ENCODE assay signal across 28 mouse cellular contexts in the genomic region with DNA sequence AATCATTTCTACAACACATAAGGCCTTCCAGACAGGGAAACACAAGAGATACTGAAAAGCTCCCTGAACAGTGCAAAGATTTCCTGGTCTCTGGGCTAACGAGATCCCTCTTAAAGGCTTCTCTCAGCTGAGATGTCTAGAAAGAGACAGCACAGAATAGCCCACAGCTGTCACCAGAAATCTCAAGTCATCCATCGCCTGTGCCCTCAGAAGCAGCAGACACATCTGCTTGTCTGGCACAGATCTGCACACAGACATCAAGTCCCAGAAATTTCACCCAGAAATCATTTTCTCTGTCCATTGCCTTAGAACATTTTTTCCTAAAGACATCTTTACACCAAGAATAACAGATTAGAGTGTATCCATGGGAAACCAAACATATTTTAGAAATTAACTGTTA.
DNase-seq lines count a peak whose midpoint lies in the region; ATAC-seq and TF ChIP-seq lines count a peak whose summit lies in the region.
"Had no signal": no experiment of that assay in that cellular context is flagged by ENCODE, and none has a peak within 500 bp of the region (broad histone marks: within the 10 kb centered on the region; RNA-seq: fewer than 3 reads in every experiment).

No protein-coding gene starts in this region.

- intact Hi-C loops in left cerebral cortex, postnatal 4 days (cut with DNase I): no loop called here
- intact Hi-C loops in left cerebral cortex, postnatal 36 days (cut with DNase I): no loop called here

- H3K27me3 ChIP-seq in hindbrain, embryonic 13.5 days: no peaks in the 10 kb centered on the region
- no peaks in the 10 kb centered on the region for H3K27me3 ChIP-seq in hindbrain, embryonic 11.5 days (ENCODE audit: control insufficient read depth, insufficient read depth, low read length)
- H3K27me3 ChIP-seq in myocyte (ENCODE audit: control insufficient read depth, insufficient read depth, insufficient read length): no peaks in the 10 kb centered on the region
- H3K27me3 ChIP-seq: CH12.LX; embryonic facial prominence, embryonic 13.5 days; limb, embryonic 13.5 days; lung, embryonic 15.5 days; midbrain, embryonic 12.5 days; neural tube, embryonic 13.5 days; stomach, embryonic 15.5 days had no signal

- ATAC-seq in hindbrain, embryonic 13.5 days (ENCODE audit: low FRiP score): no peak
- ATAC-seq in hindbrain, embryonic 11.5 days (ENCODE audit: low FRiP score): no peak
- ATAC-seq: activated CD4-positive, CD25-positive, alpha-beta regulatory T cell, adult 4 months; intestine, embryonic 16.5 days had no signal

- no peak overlapping the region for H3ac ChIP-seq in myocyte (ENCODE audit: control insufficient read depth, insufficient read length)

- 43% methylated on average over 2 of the region's 2 CpGs for WGBS in hindbrain, embryonic 13.5 days
- 65% methylated on average over 2 of the region's 2 CpGs for WGBS in hindbrain, embryonic 11.5 days

- peaks cover 16% of the 10 kb centered on the region for H3K4me1 ChIP-seq in hindbrain, embryonic 13.5 days (replicated peaks)
- no peaks in the 10 kb centered on the region for H3K4me1 ChIP-seq in hindbrain, embryonic 11.5 days (replicated peaks; ENCODE audit: control insufficient read depth, insufficient read depth, low read length)
- H3K4me1 ChIP-seq: embryonic facial prominence, embryonic 13.5 days; limb, embryonic 13.5 days; lung, embryonic 15.5 days; midbrain, embryonic 12.5 days; stomach, embryonic 15.5 days had no signal

- no peaks in the 10 kb centered on the region for H3K9me3 ChIP-seq in hindbrain, embryonic 13.5 days
- H3K9me3 ChIP-seq in hindbrain, embryonic 11.5 days (ENCODE audit: control insufficient read depth, low read length): no peaks in the 10 kb centered on the region
- H3K9me3 ChIP-seq: embryonic facial prominence, embryonic 13.5 days; forebrain, embryonic 10.5 days; limb, embryonic 13.5 days; lung, embryonic 15.5 days; midbrain, embryonic 12.5 days; neural tube, embryonic 13.5 days; stomach, embryonic 15.5 days had no signal

- no peaks in the 10 kb centered on the region for H3K79me2 ChIP-seq in myocyte (ENCODE audit: control insufficient read depth, insufficient read depth)

- H3K4me3 ChIP-seq in hindbrain, embryonic 13.5 days: no peak overlapping the region
- no peak overlapping the region for H3K4me3 ChIP-seq in hindbrain, embryonic 11.5 days (ENCODE audit: low read depth, low read length)
- no peak overlapping the region for H3K4me3 ChIP-seq in myocyte
- H3K4me3 ChIP-seq: embryonic facial prominence, embryonic 13.5 days; forebrain, embryonic 10.5 days; heart, adult 2 months; limb, embryonic 13.5 days; lung, embryonic 15.5 days; midbrain, embryonic 12.5 days; neural tube, embryonic 13.5 days; stomach, embryonic 15.5 days had no signal

- no peak for TF ChIP-seq POLR2A in myocyte (IDR thresholded peaks at IDR 0.05; ENCODE audit: insufficient read length, low read depth)

- no peak overlapping the region for H3K4me2 ChIP-seq in hindbrain, embryonic 13.5 days
- H3K4me2 ChIP-seq in hindbrain, embryonic 11.5 days (replicated peaks; ENCODE audit: low read depth, low read length): no peak overlapping the region
- H3K4me2 ChIP-seq in myocyte (ENCODE audit: low read depth): no peak overlapping the region
- H3K4me2 ChIP-seq: embryonic facial prominence, embryonic 13.5 days; limb, embryonic 13.5 days; liver, embryonic 11.5 days; lung, embryonic 15.5 days; midbrain, embryonic 12.5 days; neural tube, embryonic 13.5 days; stomach, embryonic 15.5 days had no signal

- H3K9ac ChIP-seq in hindbrain, embryonic 13.5 days: no peak overlapping the region
- H3K9ac ChIP-seq in hindbrain, embryonic 11.5 days (ENCODE audit: low read depth, low read length): no peak overlapping the region
- H3K9ac ChIP-seq: embryonic facial prominence, embryonic 13.5 days; limb, embryonic 13.5 days; lung, embryonic 15.5 days; midbrain, embryonic 12.5 days; neural tube, embryonic 13.5 days; stomach, embryonic 15.5 days had no signal

- no peaks in the 10 kb centered on the region for H3K36me3 ChIP-seq in hindbrain, embryonic 13.5 days
- H3K36me3 ChIP-seq in hindbrain, embryonic 11.5 days (ENCODE audit: control insufficient read depth, insufficient read depth, low read length): no peaks in the 10 kb centered on the region
- no peaks in the 10 kb centered on the region for H3K36me3 ChIP-seq in myocyte (ENCODE audit: control insufficient read depth, insufficient read depth)
- H3K36me3 ChIP-seq: embryonic facial prominence, embryonic 13.5 days; forebrain, embryonic 10.5 days; limb, embryonic 13.5 days; lung, embryonic 15.5 days; midbrain, embryonic 12.5 days; neural tube, embryonic 13.5 days; stomach, embryonic 15.5 days had no signal

- peak overlapping the region; percentile 19; the same call in 1 of the 2 replicates for H3K27ac ChIP-seq in hindbrain, embryonic 13.5 days
- no peak overlapping the region for H3K27ac ChIP-seq in hindbrain, embryonic 11.5 days (ENCODE audit: low read depth, low read length)
- H3K27ac ChIP-seq: embryonic facial prominence, embryonic 13.5 days; forebrain, embryonic 10.5 days; heart, adult 2 months; limb, embryonic 13.5 days; lung, embryonic 15.5 days; midbrain, embryonic 12.5 days; neural tube, embryonic 13.5 days; stomach, embryonic 15.5 days had no signal

- DNase-seq in cerebellum, postnatal 10 days: peak; percentile 43 to 55
- DNase-seq in cerebellum, postnatal 4 days (ENCODE audit: low spot score in 2 of 2): no peak
- no peak for DNase-seq in hindbrain, embryonic 11.5 days (ENCODE audit: low spot score)
- peak; percentile 25 for DNase-seq in left cerebral cortex, postnatal 4 days
- DNase-seq in left cerebral cortex, postnatal 36 days (ENCODE audit: low spot score in 2 of 2): no peak
- DNase-seq in adrenal gland, postnatal 4 days (ENCODE audit: low spot score in 2 of 2): no peak
- DNase-seq: adrenal gland, adult 2 months; adrenal gland, postnatal 36 days; cerebellum, adult 8-10 months; cerebellum, postnatal 36 days; heart, adult 2 months; heart, postnatal 14 days; kidney, adult 9 months; kidney, postnatal 10 days; right cerebral cortex, postnatal 25 days had no signal

TF ChIP-seq in myocyte, 11 proteins besides CTCF, POLR2A, EP300 and RAD21:
- TF ChIP-seq MYOG (IDR thresholded peaks at IDR 0.05; ENCODE audit: control insufficient read depth in 1 of 3, insufficient read depth in 1 of 3, insufficient read length in 2 of 3, low read depth in 2 of 3) (peak in 1 of 3 experiments; percentile 6), TCF12 (IDR thresholded peaks at IDR 0.05; ENCODE audit: insufficient read depth, poor library complexity, severe bottlenecking) (no peak), USF1 (IDR thresholded peaks at IDR 0.05; ENCODE audit: low read depth) (no peak), MYOD1 (IDR thresholded peaks at IDR 0.05; ENCODE audit: control insufficient read depth in 1 of 3, insufficient read length in 2 of 3, low read depth in 2 of 3) (peak; percentile 28 to 58 (median 42)), POLR2AphosphoS2 (IDR thresholded peaks at IDR 0.05; ENCODE audit: insufficient read length, low read depth) (no peak), SRF (IDR thresholded peaks at IDR 0.05; ENCODE audit: control insufficient read depth, insufficient read length, low read depth) (no peak)

Comparison
In these comparisons a context has a peak if more than half of its experiments do, and no peak if none do; other contexts are left out.
1. DNase-seq: peak in cerebellum, postnatal 10 days (2 of 2) and left cerebral cortex, postnatal 4 days (single experiment); none in cerebellum, postnatal 4 days (0 of 2), hindbrain, embryonic 11.5 days (single experiment), left cerebral cortex, postnatal 36 days (0 of 2) and adrenal gland, postnatal 4 days (0 of 2).